Mouse (Mus musculus): Measurements from ENCODE around the gene Ccdc148.

Ccdc148 gene

DNA sequence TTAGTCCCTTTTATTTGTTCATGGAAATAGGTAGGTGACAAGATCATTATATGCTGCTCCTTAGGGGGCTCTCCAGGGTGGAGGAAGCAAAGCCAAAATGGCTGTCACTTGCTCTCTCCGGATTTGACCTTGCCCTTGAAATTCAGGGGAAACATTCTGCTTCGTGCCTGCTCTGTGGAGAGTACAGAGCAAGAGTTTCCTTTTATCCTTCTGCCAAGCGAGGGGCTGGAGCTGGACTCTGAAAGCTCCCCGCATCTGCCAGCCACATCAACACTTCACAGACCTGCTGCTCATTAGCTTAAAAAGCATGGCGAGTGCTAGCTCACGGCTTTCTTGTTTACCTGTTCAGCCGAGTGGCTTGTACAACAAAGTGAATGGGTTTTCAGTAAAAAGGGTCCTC, 373.1 kb downstream of the Ccdc148 start:
- no peak for DNase-seq (ENCODE audit: low read depth in 2 of 2, low spot score in 2 of 2)

DNA sequence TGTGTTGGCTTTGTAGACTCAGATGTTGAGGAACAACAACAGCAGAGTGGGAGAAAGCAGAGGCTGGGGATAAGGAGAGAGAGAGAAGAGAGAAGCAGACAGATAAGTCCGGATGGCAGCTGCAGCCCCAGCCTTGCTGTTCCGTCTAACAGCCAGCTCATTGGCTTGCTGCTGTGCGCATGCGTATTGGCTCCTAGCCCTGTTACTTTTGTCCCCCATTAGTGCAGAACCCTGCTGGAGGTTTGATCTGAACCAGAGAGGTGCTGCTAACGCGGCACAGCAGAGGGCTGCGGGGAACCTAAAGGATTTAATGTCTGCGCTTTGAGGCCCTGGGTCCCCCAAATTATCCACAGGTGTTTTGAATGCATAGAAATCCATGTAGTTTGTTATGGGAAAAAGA, 373.8 kb downstream of the Ccdc148 start:
- no peak for DNase-seq (ENCODE audit: low read depth in 2 of 2, low spot score in 2 of 2)

DNA sequence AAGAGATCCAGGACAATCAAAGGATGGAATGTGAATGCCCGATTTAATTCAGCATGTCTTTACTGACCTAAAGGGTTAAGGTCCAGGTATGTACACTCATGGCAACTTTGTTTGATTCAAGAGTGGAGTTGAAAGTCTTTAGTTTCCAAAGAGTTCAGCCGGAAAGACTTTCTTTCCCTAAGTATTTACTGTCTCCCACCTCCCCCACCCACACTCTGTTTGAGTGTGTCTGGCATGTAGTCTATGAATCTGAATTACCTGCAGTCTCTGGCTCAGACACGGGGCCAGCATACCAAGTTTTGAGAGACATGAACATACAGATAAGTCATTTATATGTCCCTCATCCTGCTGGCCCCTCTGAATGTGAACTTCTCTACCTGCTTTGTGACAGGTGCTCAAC, 374.3 kb downstream of the Ccdc148 start:
- DNase-seq (ENCODE audit: low read depth in 2 of 2, low spot score in 2 of 2) = no peak

DNA sequence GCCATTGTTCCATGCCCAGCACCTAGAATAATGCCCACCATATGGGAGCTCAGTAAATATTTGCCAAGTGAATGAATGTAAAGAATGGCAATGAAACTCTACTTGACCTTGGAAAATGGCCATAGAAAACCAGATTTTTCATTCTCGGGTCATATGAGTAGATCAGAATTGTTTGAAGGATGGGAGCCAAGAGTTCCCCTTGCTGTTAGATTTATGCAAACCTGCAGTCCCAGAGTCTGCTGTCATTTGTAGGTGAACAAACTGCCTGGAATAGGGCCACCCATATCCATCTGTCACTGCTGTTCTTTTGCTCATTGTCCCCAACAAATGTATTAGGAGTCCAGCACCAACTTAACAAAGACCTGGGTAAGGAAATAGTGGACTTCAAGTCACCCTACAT, 377.0 kb downstream of the Ccdc148 start:
- DNase-seq (ENCODE audit: low read depth in 2 of 2, low spot score in 2 of 2) = no peak

DNA sequence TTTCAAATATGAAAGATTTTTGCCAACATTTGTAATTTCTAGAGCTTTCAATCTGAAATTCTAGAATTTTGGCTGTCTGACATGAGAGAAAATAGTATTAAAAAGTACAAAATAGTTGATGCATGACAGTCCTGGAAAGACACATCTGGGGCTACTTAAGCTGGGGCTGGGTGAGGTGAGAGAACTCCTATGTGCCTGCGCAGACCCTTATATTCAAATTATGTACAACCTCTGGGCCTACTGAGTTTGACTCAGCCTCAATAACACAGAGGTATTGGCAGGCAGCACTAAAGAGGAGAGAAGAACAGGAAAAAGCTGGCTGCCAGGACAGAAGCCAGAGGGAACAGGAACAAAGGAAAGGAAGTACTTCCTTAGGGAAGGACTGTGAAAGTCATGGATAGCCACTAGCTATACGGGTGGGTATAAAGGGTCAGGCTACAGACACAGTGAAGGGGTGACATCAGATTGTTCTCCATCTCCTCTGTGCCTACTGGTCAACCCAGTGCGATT, 381.4 kb downstream of the Ccdc148 start:
- DNase-seq (ENCODE audit: low read depth in 2 of 2, low spot score in 2 of 2) = no peak

DNA sequence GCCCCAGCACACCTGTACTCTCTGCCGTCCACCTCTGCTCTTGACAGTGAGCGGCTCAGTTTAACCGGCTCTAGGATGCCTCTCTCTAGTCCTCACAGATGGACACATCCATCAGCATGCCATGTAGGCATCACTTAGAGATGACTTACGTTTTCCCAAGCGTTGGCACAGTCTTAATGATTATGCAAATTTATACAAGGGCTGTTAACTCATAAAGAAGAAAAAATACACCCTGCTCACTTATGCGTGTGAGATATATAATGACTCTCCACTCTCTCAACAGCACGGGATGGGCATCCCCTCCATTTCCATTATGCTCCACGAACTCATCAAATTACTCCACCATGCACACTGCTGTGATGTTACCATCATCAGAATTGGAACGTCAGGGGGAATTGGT, 386.6 kb downstream of the Ccdc148 start:
- no peak for DNase-seq (ENCODE audit: low read depth in 2 of 2, low spot score in 2 of 2)
